Mouse (Mus musculus): ENCODE measurements around the gene Adamts16.

Adamts16 gene

GRCm38 (mm10) chr13:70761312-70761711, 80.3 kb downstream of the Adamts16 start:
- no peak for DNase-seq

DNA sequence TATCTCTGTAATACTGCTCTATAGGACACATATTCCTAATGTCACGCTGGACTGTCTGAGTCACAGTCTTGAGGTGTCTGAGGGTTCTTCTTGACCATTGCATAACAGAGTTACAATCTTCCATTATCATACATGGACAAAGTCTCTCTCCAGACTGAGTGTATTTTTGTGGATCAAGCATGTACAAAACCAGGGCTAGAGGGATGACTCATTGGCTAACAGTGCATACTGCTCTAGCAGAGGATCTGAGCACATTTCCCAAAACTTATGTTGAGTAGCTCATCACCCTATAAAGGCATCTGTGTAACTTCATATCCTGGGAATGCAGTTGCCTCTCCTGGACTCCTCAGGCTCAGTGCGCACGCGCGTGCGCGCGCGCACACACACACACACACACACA, 81.4 kb downstream of the Adamts16 start:
- DNase-seq: no peak

GRCm38 (mm10) chr13:70746294-70747008, 95.2 kb downstream of the Adamts16 start:
- no peak for DNase-seq

- DNase-seq: no peak
These were observed 97.1 kb downstream of the Adamts16 start for GRCm38 (mm10) chr13:70744416-70745038.

DNA sequence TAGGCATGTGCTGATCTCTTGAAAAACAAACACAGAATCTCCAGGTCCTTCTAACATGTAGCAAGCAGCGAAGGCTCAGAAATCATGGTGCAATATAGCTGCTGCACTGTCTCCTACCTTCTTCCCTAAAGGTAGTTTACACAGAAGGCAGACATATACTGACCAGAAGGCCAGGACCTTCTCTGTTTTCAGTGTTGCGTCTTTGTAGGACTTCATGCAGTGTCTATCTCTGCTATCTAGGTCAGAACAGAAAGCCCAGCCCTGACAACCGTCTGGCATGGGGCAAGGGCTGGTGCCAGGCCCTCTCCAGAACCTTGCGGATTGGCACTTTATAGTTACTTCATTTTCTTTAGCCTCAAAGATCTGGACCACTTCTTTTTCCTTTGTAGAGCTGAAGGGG, 98.9 kb downstream of the Adamts16 start:
- DNase-seq: no peak

GRCm38 (mm10) chr13:70740281-70741240, 101.0 kb downstream of the Adamts16 start:
- no peak for DNase-seq

DNA sequence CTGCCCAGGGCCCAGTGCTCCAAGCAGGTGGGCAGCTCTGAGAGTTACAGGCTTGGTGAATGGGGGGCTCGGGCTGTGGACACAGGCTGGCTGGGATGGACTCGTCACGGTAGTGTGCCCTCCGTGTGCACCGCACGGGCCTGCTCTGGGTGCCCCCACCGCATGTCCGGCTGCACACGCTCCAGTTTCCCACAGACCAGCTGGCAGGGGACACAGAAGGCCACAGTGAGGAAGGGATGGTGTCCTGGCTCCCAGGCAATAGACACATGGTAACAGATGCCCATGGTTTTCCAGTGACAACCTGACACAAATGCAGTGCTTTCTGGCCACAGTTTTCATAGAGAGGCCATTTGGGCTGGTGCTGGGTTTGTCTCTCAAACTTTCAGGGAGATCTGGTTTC, 102.8 kb downstream of the Adamts16 start:
- DNase-seq: no peak

GRCm38 (mm10) chr13:70736409-70736808, 105.2 kb downstream of the Adamts16 start:
- no peak for DNase-seq

GRCm38 (mm10) chr13:70734640-70735039, 107.0 kb downstream of the Adamts16 start:
- DNase-seq: no peak

- DNase-seq: no peak
These were observed 107.7 kb downstream of the Adamts16 start for GRCm38 (mm10) chr13:70733911-70734310.

DNA sequence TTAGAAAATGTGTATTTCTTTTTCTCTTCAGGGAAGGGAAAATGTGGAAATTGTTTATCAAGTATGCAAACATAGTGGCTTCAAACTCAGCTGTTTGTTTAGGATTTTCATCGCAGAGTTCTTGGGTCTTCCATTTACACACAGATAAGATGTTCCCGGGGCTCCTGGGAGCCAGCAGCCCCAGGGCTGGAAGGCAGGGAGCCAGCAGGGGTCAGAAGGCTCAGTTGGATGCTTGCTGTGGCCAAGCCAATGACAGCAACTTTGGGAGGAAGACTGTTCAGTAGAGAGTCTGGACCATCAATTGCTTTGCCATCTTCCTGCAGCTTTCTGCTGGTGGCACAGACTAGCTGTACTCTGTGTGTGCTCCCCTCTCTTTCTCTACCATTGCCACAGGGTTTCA, 108.4 kb downstream of the Adamts16 start:
- DNase-seq: no peak

GRCm38 (mm10) chr13:70732781-70733180, 108.8 kb downstream of the Adamts16 start:
- DNase-seq: no peak

DNA sequence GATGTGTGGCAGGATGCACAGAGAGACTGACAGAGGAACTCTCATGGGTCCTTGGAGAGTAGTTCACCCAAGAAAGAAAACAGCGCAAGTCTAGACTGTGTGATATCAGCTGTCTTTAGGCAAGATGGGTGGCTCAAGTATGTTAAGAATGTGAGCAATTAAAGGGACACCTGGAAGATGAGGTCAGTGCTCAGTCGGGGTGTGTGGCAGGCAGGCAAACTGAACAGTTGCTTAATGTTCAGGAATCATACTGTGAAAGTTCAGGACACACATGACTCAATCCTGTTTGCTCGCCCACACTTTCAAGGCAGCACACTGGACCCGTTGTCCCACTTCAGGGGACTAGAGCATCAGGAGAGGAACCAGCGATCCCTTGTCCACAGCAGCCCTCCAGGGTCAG, 110.3 kb downstream of the Adamts16 start:
- no peak for DNase-seq

GRCm38 (mm10) chr13:70729996-70730395, 111.6 kb downstream of the Adamts16 start:
- DNase-seq: no peak

DNA sequence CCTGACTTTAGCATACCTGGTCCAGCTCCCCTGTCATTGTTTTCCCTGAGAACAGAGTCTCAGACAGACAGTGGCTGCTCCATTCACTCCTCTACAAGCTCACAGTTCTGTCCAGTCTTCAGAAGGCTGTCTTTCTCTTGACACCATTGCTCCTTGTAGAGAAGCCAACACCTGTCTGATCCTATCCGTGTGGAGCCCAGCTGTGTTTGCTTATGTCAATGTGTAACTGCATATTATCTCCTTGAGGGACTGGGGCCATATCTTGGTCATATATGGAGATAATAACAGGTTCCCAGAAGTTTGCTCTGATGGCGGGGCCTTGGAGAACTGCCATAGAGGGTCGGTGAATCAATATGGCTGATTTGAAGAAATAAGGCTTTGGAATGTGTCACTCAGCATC, 115.4 kb downstream of the Adamts16 start:
- no peak for DNase-seq

DNA sequence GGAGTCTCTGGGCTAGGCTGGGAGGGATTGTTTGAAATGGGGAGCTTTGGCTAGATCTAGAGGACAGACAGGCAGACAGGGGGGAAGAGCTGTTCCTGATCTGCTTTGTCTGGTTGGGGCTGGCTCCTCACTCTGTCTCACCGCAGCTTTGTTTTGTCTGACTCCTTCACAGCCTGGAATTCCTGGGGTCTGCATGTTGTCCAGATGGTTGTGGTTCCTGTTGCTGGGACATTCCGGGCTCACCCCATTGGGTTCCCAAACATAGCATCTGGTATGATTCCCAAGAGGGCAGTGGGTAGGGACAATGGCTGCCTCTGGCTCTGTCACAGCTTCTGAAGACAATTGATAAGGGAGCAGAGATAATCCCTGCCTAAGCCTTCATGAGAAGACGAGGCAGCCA, 117.0 kb downstream of the Adamts16 start:
- DNase-seq: no peak

DNA sequence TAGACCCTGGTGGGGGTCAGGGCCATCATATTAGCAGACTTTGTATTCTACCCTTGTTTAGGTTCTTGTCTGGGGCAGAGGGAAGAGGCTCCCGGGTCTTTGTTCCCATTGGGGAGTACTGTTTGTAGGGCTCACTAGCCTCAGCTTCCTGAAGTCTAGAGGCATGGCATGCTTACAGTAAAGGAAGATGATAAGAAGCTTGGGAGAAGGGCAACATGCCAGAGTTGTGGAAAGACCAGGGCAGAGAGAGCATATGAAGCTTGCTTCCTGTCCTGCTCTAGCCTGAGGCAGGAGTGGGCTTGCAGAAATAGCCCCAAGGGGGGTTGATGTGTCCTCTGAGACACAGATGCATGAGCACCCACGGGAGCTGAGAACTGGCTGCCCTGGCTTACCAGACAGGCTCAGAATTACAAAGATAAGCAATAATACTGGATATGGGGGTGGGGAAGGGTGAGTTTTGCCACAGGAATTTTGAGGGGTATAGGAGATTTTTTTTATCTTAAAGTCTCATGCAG, 117.4 kb downstream of the Adamts16 start:
- no peak for DNase-seq

GRCm38 (mm10) chr13:70719994-70720393, 121.6 kb downstream of the Adamts16 start:
- no peak for DNase-seq

DNA sequence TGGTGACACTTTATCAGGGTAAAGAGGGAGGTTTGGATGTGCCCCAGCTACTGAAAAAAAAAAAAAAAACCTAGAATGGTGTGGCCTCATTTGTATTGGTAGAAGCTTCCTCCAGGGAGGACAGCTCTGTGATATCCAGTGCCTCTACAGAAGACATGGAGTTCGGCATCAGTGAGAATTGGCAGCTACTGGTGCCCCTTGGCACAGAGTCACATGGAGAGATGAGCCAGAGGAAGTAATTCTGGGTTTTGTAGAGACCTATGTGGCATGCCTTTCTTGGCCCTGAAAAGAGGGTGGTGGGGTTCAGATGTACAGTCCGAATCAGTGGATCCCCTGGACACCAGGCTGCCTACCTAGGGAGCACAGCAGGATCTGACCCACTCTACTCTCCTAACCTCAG, 122.8 kb downstream of the Adamts16 start:
- DNase-seq: no peak

DNA sequence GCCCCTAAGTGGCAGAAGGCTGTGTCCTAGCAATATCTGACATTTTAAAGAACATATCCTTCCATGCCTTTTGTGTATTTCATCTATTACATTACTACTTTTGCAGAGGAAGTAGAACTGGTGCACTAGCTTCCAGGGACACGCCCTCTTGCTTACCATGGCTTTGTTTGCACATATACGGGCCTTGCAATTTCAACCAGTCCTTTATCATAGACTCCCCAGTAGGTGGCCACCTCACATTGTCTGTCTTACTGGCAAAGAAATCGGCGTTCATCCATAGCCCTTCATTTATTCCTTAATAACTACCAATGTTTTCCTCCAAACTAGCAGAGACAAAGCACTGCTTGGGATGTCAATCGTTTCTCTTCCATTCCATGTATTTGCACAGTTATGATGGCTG, 125.6 kb downstream of the Adamts16 start:
- DNase-seq: no peak

- no peak for DNase-seq
These were observed 127.4 kb downstream of the Adamts16 start for GRCm38 (mm10) chr13:70714081-70714775.

GRCm38 (mm10) chr13:70713331-70713730, 128.3 kb downstream of the Adamts16 start:
- no peak for DNase-seq
